Mouse (Mus musculus) ES-Bruce4 (cell line): ENCODE measurements around the gene Zfpm1. TPM values are rescaled to one million over a fixed set of nuclear protein-coding genes. Genes with fewer than 3 reads are reported as not detected.

Experiments used
- H3K27ac ChIP-seq: 2 replicates; pipeline ENCODE4 v1.5.1; 2012; ENCODE audit warnings: low read length, inconsistent platforms; ENCODE audit not compliant: insufficient read depth
- H3K27me3 ChIP-seq: 2 replicates; pipeline ENCODE4 v1.6.1; 2012; ENCODE audit warnings: mild to moderate bottlenecking, low read length, inconsistent platforms; ENCODE audit not compliant: control insufficient read depth, poor library complexity, insufficient read depth, severe bottlenecking
- H3K36me3 ChIP-seq: 2 replicates; pipeline ENCODE4 v1.6.1; 2012; ENCODE audit warnings: inconsistent platforms, mild to moderate bottlenecking, low read length, moderate library complexity; ENCODE audit not compliant: control insufficient read depth, poor library complexity, insufficient read depth, severe bottlenecking
- H3K4me1 ChIP-seq: one replicate; pipeline ENCODE4 v1.8.1; 2011; ENCODE audit warnings: low read length; ENCODE audit not compliant: control insufficient read depth, insufficient read depth
- H3K4me3 ChIP-seq: 2 replicates; pipeline ENCODE4 v1.5.1; 2011; ENCODE audit warnings: low read depth, mild to moderate bottlenecking, low read length
- H3K9ac ChIP-seq: 2 replicates; pipeline ENCODE4 v1.6.1; 2012; ENCODE audit warnings: low read depth, mild to moderate bottlenecking, inconsistent platforms; ENCODE audit not compliant: poor library complexity, severe bottlenecking
- H3K9me3 ChIP-seq: replicated peaks from 2 replicates; pipeline ENCODE4 v1.6.1; 2012; ENCODE audit warnings: mild to moderate bottlenecking, low read length, inconsistent platforms; ENCODE audit not compliant: control insufficient read depth, poor library complexity, insufficient read depth, severe bottlenecking
- CTCF ChIP-seq: IDR thresholded peaks from one replicate; pipeline ENCODE4 v1.8.1; 2011; ENCODE audit warnings: low read depth, low read length
- EP300 ChIP-seq: IDR thresholded peaks from 2 replicates; pipeline ENCODE4 v1.6.1; 2011; ENCODE audit warnings: low read depth, low read length; ENCODE audit not compliant: insufficient read depth
- POLR2A ChIP-seq: IDR thresholded peaks from one replicate; pipeline ENCODE4 v1.8.1; 2011; ENCODE audit warnings: low read length; ENCODE audit not compliant: insufficient read depth
- polyA plus RNA-seq: library from polyadenylated mRNA; stranded (reverse); fragments of >200 nt; gene quantifications from 2 replicates; pipeline ENCODE4 v1.2.4, GENCODE M21; 2011; ENCODE audit warnings: low read depth; ENCODE audit not compliant: missing spikeins, insufficient read depth, insufficient read length

The Zfpm1 gene
- polyA plus RNA-seq, 1 experiment = 15.5 TPM

DNA sequence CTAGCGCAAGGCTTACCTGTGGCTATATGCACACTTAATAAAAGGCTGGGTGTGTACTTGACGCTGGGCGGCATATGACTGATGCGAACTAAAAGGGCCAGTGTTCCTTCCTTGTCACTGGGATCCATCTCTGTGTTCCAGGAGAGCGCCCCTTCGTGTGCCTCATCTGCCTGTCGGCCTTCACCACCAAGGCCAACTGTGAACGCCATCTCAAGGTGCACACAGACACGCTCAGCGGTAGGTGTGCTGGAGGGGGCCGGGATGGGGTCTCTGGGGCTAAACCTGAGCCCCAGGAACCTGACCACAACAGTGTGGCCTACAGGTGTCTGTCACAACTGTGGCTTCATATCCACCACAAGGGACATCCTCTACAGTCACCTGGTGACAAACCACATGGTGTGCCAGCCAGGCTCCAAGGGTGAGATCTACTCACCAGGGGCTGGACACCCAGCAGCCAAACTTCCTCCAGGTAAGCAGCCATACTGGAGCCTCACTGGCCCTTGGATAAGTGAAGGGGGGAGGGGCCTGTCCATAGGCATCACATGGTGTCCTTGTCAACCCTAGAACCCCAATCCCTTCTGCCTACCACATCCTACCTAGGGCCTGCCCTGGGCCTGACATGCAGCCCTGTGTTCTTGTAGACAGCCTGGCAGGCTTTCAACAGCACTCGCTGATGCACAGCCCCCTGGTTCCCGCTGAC lies 53.0 kb downstream of the Zfpm1 start:
- Histone ChIP-seq H3K4me1 (no peaks in the 10 kb centered on the region), H3K27ac (no peak overlapping the region), H3K36me3 (no peaks in the 10 kb centered on the region), H3K9ac (no peak overlapping the region), H3K9me3 (no peaks in the 10 kb centered on the region), H3K27me3 (peaks cover 4% of the 10 kb centered on the region; the same call in 1 of the 2 replicates), H3K4me3 (no peak overlapping the region)
- TF ChIP-seq CTCF (no peak), POLR2A (no peak), EP300 (no peak)

DNA sequence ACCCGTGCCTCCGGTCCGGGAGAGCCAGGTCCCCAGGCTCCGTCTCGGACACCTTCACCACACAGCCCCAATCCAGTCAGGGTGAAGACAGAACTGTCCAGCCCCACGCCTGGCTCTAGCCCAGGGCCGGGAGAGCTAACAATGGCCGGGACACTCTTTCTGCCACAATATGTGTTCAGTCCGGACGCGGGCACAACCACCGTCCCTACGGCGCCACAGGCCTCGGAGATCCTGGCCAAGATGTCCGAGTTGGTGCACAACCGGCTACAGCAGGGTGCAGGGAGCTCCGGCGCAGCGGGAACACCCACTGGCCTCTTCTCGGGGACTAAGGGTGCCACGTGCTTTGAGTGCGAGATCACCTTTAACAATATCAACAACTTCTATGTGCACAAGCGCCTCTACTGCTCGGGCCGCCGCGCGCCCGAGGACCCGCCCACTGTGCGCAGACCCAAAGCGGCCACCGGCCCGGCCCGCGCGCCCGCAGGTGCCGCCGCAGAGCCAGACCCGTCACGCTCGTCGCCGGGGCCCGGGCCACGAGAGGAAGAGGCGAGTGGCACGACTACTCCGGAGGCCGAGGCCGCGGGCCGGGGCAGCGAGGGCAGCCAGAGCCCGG lies 53.8 kb downstream of the Zfpm1 start:
- TF ChIP-seq CTCF (no peak), EP300 (no peak), POLR2A (no peak)
- Histone ChIP-seq H3K27me3 (peaks cover 4% of the 10 kb centered on the region; the same call in 1 of the 2 replicates), H3K27ac (no peak overlapping the region), H3K4me3 (peak overlapping the region; percentile 75), H3K9me3 (no peaks in the 10 kb centered on the region), H3K4me1 (no peaks in the 10 kb centered on the region), H3K9ac (peak overlapping the region; percentile 68), H3K36me3 (no peaks in the 10 kb centered on the region)

DNA sequence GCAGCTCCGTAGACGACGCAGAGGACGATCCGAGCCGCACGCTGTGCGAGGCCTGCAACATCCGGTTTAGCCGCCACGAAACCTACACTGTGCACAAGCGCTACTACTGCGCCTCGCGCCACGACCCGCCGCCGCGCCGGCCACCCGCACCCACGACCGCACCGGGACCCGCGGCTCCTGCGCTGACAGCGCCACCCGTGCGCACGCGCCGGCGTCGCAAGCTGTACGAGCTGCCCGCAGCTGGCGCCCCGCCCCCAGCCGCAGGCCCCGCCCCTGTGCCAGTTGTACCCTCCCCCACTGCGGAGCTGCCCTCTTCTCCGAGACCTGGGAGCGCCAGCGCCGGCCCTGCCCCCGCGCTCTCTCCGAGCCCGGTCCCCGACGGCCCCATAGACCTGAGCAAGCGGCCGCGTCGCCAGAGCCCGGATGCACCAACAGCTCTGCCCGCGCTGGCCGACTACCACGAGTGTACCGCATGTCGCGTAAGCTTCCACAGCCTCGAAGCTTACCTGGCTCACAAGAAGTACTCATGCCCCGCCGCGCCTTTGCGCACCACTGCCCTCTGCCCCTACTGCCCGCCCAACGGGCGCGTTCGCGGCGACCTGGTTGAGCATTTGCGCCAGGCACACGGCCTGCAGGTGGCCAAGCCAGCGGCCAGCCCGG lies 54.4 kb downstream of the Zfpm1 start:
- Histone ChIP-seq H3K4me3 (peak overlapping the region; percentile 75), H3K9me3 (no peaks in the 10 kb centered on the region), H3K36me3 (no peaks in the 10 kb centered on the region), H3K27ac (no peak overlapping the region), H3K4me1 (no peaks in the 10 kb centered on the region), H3K27me3 (peaks cover 4% of the 10 kb centered on the region; the same call in 1 of the 2 replicates), H3K9ac (peak overlapping the region; percentile 68)
- TF ChIP-seq POLR2A (no peak), EP300 (no peak), CTCF (no peak)

GRCm38 (mm10) chr8:122338852-122339251 lies 56.9 kb downstream of the Zfpm1 start:
- Histone ChIP-seq H3K9ac (no peak overlapping the region), H3K27me3 (peaks cover 4% of the 10 kb centered on the region; the same call in 1 of the 2 replicates)
- TF ChIP-seq EP300 (no peak), CTCF (peak; percentile 65)

DNA sequence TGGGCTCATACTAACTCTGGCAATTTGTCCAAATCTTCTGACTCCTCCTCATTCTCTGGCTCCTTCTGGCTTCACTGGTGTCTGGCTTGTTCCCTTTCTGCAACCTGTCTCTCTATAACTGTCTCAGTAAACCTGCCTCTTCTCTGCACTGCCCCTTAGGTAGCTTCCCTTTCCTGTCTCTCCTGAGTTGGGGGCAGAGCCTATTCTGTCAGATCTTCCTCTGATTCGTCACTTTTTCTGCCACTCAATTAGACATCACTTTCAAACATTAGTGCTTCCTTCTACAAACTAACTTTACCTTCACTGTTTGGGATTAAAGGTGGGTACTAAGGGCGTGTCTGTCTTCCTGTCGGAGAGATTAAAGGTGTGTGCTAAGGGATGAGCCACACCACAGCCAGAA lies 58.8 kb downstream of the Zfpm1 start:
- H3K4me3 ChIP-seq = no peak overlapping the region
- no peak overlapping the region for H3K27ac ChIP-seq
- peaks cover 4% of the 10 kb centered on the region; the same call in 1 of the 2 replicates for H3K27me3 ChIP-seq
- H3K36me3 ChIP-seq = no peaks in the 10 kb centered on the region
- TF ChIP-seq CTCF (no peak), EP300 (no peak), POLR2A (no peak)
- H3K4me1 ChIP-seq = peaks cover 4% of the 10 kb centered on the region
- no peak overlapping the region for H3K9ac ChIP-seq
- no peaks in the 10 kb centered on the region for H3K9me3 ChIP-seq

More at GRCm38 (mm10) chr8:122338852-122339251, 56.9 kb downstream of the Zfpm1 start:
- H3K9me3 ChIP-seq = no peaks in the 10 kb centered on the region
- H3K36me3 ChIP-seq = no peaks in the 10 kb centered on the region
- H3K4me3 ChIP-seq = no peak overlapping the region
- no peak overlapping the region for H3K27ac ChIP-seq
- H3K4me1 ChIP-seq = no peaks in the 10 kb centered on the region

- Histone ChIP-seq H3K4me3 (no peak overlapping the region), H3K36me3 (no peaks in the 10 kb centered on the region), H3K9me3 (no peaks in the 10 kb centered on the region), H3K9ac (no peak overlapping the region), H3K27ac (no peak overlapping the region), H3K4me1 (peaks cover 4% of the 10 kb centered on the region), H3K27me3 (peaks cover 1% of the 10 kb centered on the region; the same call in 1 of the 2 replicates)
- no peak for TF ChIP-seq CTCF
- TF ChIP-seq EP300 = no peak
- no peak for TF ChIP-seq POLR2A
These were observed 59.8 kb downstream of the Zfpm1 start for GRCm38 (mm10) chr8:122341790-122342189.
